Mouse (Mus musculus) megakaryocyte-erythroid progenitor cell, adult 5-6 weeks (primary cell): ENCODE measurements at regions not wholly inside any gene's neighbourhood (a gene's known extent, or its start where the extent isn't known, plus 50 kb on each side); places are given as distances from the start of the nearest gene placed in this dataset.
A peak's percentile ranks its signal among the peaks of the same experiment; 100 is the strongest.
"Not testable (repeated sequence)": the region's sequence is repeated elsewhere in the genome, so short reads cannot be mapped to it uniquely, and the experiment has no call there.

ENCODE experiments used
- ATAC-seq: replicated peaks from 2 replicates; pipeline ENCODE4 v1.8.0; 2016; ENCODE audit warnings: mild to moderate bottlenecking, inconsistent platforms; ENCODE audit not compliant: severe bottlenecking, poor library complexity, low FRiP score, low TSS enrichment

DNA sequence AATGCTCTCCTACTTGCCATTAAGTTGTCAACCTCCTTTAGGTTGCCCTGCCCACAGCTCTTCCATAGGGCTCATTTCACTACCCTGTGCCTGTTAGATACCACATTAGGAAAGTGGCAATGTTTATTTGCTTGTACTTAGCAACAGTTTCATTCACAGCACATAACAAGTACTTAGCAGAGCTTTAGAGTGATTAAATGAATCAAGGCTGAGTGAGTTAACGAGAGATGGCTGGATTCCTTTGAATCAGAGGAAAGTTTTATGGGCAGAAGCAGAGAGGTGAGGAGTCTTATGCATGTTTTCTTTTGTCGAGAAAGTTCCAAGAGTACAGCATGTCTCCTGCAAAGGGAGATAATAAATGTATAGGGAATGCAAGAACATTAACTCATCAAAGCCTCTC, 60.5 kb downstream of the Ptgs2 start:
- no peak for ATAC-seq

DNA sequence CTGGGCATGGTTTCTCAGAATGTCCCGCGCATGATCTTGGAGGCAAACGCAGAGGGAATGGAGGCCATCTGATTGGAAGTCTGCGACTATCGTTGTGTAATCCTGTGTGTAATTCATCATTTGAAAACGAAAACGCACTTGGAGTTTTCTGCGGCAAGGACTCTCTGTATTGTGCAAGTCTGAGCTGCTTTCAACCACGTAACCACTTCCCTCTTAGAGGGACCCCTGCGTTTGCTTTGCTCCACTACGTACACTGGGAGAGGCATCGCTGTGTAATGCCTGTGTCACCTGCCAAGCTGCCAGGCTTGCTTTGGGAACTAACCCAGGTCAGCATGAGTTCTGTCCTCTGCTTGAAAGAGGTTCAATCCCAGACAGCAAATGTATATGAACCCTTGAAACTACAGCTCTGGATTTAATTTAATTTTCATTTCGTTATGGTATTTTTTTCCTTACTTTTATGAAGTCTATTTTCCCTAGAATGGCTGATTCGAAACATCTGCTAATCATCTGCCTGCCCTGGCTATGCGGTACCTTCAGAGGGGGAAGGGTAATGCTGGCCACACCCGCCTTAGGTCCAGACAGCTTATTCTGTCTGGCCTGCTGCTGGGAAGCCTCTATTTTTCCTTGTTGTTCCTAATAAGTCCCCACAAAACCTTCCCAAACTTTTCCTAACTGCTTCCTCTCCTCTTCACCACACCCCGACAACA, 65.2 kb downstream of the Ptgs2 start:
- peak; percentile 75 for ATAC-seq

- ATAC-seq = no peak
Observed at GRCm38 (mm10) chr1:150165597-150165973, 65.8 kb downstream of the Ptgs2 start.

DNA sequence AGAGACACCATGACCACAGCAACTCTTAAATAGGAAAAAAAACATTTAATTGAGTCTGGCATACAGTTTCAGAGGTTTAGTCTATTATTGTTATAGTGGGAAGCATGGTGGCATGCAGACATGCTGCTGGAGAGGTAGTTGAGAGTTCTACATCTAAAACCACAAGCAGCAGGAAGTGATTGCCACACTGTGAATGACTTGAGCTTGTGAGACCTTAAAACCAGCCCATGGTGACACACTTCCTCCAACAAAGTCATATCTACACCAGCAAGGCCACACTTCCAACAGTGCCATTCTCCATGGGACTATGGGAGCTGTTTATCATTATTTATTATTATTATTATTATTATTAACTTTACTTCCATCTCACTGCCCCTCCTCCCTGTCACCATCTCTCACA, 67.3 kb downstream of the Ptgs2 start:
- ATAC-seq = no peak

GRCm38 (mm10) chr1:150174204-150174603, 74.4 kb downstream of the Ptgs2 start:
- no peak for ATAC-seq

DNA sequence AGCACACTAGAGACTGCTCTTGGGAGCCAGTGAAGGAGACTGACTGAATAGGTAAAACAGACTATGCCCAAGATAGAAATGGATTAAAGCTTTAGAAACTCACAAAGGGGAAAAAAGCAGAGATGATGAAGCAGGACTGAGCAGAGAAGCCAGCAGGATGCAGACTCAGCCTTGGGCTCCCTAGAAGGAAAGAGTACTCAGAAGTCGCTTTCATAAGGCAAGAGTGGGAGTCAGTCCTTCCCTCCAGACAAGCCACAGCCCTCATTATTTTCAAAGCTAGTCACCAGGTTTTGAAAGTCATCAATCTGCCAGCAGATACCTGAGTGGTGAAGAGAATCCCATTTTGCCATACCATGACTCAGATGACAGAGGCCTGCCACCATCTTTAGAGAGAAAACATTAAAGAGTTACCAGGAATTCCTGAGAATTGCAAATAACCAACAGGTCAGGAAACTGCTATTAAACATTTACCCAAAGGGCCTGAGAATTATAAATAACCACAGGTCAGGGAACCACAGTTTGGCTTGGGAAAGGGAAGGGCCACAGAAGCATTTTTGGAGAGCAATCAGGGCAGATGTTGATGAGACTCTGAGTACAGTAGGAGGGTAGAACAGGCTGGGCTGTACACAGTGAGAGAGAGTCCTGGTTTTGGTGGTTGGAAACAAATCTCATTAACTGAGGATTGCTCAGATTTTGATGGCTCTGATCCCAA, 77.4 kb downstream of the Ptgs2 start:
- no peak for ATAC-seq

DNA sequence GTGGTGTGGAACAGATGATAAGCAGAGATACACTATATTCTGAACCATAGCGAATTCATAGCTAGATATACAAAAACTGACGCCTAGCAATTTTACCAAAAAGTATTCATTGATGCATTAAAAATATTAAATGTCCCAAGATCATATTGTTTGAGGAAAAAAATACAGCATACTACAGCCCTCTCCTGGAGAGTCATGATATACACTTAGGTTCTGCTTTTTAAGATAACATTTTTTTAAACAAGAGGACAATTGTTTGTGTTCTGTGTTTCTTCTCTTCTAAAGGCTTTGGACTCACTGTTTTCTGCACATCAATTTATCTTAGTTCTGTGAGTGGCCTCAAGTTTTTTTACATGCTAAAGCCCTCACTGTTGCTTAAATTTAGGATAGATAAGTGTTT, 102.2 kb downstream of the Ptgs2 start:
- ATAC-seq = no peak

DNA sequence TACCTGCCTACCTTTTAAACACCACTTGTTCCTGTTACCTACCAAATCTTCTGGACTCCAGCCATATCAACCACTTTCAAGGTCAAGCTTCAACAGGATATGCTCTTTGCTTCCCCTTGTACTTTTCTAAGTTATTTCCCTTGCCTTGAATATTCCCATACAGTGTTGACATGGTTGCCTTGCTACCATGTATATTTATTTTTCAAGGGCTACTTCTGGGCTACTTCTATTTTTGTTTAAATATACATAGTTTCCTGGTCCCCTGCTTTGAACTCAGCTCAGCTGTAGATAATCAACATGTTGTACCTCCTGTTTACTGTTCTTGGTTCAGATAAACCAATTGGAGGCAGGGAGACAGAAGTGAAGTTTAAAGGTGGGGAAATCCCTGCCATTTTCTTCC, 106.8 kb upstream of the Pdc start:
- no peak for ATAC-seq

GRCm38 (mm10) chr1:150216672-150217071, 102.5 kb upstream of the Pdc start:
- ATAC-seq = no peak

DNA sequence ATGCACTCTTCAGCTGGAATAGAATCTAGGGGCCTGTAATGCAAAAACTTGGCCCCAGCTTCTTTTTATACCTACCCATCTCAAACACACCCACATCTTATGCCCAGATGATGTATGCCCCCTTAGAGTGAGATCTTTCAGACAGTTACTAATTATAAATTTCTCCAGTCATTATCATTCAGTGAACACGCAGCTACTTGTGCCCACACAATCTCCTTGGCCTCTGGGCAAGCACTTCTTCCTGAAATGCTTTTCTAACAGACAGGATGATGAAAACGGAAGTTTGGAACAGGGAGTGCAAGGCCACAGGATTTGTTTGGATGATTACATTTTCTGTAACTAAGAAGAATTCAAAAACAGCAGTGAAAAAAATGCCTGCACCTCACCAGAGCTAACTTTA, 100.4 kb upstream of the Pdc start:
- ATAC-seq = 0 out of 2 replicates have a peak, but pooled peaks have one; percentile 26

GRCm38 (mm10) chr1:150225529-150225928, 93.7 kb upstream of the Pdc start:
- no peak for ATAC-seq

- ATAC-seq = not testable (repeated sequence)
Observed at GRCm38 (mm10) chr1:150239504-150239903, 79.7 kb upstream of the Pdc start.

- ATAC-seq = no peak
Observed at GRCm38 (mm10) chr1:150240110-150240509, 79.1 kb upstream of the Pdc start.

- no peak for ATAC-seq
Observed at GRCm38 (mm10) chr1:150241153-150241552, 78.1 kb upstream of the Pdc start.

GRCm38 (mm10) chr1:150242108-150242507, 77.1 kb upstream of the Pdc start:
- ATAC-seq = no peak

DNA sequence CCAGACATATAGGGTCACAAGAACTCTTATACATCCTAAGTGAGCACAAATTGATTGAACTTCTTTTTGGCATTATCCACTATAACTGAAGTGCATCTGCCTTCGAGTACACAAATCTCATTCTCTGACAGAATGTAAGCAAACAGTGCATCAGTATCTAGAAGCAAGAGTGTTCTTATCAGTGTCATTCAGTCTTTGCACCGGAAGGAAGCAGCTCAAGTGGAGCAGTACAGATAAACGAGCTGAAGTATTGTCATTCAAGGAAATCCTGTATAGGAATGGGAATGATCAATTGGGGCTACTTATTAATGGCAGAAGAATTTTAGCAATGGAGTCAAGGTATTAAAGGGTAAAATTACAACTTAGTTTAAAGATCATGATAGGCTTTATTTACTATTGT, 74.3 kb upstream of the Pdc start:
- no peak for ATAC-seq

GRCm38 (mm10) chr1:150251422-150251821, 67.8 kb upstream of the Pdc start:
- no peak for ATAC-seq

DNA sequence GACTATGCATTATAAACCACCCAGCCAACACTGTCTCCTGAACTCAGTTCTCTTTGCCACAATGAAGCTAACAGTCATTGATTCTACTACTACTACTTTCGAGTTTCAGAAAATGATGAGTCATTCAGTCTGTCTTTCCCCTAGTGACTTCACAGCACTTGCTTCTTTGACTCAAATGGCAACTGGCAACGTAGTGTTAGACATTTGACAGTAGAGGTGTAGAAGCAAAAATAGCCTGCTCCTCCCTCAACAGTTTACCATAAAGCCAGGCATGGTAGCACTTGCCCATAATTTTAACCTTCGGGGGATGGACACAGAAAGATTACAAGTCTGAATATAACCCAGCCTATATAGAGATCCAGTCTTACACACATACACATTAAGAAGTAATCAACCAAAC, 67.3 kb upstream of the Pdc start:
- no peak for ATAC-seq

DNA sequence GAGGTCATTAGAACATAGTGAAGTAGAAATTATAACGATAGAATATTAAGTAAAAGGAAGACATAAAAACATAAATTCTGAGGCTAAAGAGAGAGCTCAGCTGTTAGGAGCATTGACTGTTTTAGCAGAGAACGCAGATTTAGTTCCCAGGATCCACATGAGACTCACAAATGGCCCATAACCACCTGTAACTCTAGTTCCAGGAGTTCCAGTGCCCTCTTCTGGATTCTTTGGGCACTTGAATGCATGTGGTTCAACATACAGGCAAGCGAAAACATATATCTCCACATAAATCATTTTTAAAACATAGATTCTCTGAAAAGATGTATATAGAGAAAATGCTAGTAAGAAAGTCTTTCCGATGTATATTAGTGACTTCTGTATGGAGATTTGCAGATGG, 61.6 kb upstream of the Pdc start:
- no peak for ATAC-seq

DNA sequence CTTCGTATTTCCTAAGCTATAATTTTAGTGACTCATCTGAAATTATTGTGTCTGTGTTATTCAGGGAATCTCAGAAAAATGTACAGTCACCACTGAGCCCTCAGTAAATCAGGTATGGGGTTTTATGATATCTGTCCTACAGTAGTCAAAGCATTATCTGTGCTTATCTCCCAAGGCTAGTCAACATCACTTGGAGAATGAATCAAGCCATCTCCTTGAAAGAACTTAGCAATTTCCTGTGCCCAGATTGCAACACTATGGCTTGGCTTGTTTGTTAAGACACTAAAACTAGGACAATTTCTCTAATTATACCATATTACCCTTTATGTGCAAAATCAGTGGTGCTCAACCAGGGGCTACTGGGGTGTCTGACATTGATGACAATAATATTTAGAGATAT, 58.9 kb upstream of the Pdc start:
- no peak for ATAC-seq

- ATAC-seq = peak; percentile 90
Observed at GRCm38 (mm10) chr1:150266502-150266901, 52.7 kb upstream of the Pdc start.
